Mouse (Mus musculus) T-helper 1 cell (primary cell): ENCODE measurements around the gene Spi1.

Source experiments
- in situ Hi-C: fragments of 300-600 bp; cut with MboI, MseI; formaldehyde crosslinking; loops from one replicate; pipeline ENCODE4 v1.15.1; 2025; ENCODE audit warnings: high pct_unique_total_duplicates

Gene Spi1

DNA sequence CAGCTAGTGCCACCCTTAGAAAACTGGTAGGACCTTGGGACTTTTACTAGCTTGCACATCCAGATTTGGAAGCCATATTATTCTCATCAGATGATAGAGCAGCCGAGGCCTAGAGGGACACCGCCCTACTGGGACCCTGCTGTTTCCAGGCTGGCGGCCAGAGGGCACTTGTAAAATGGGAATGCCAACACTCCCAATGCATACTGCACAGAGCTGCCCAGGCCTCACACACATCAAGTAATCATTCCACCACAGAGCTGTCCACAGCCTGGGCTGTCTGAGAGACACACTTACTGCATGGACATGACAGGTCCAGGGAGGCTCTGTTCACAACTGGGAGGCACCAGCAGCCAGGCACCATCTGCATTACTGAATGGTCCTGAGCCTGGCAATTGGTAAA, 15.7 kb upstream of the Spi1 start:
- in situ Hi-C loops: no loop called here

DNA sequence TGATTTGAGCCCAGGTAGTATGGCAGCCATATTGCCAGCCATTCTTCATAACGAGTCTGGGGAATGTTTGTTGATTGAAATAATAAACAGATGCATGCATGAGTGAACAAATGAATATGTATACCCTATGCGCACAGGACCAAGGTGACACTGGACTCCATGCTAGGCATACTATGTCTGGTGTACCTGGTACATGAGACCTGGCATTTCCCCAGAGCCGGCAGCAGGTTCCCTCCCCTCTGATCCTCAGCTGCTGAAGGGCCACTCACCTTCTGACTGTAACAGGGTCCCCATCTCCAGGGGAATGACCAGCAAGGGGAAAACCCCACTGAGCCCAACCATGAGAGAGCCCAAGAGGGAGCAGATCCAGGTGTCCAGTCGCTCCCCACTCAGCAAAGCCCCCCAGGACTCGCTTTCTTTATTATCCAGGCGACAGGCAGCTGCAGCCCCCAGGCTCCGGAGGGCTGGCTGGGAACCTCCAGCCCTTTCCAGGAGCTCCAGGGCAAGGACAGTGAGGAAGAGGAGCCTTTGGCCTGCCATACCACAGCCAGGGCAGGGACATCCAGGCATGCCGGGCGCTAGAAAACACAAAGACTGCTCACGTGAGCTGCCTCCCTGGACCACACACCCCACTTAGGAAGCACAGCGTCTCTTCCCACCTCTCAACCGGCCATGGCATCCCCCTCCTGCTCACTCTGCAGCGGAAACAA, 13.9 kb upstream of the Spi1 start:
- in situ Hi-C loops: no loop called here

GRCm38 (mm10) chr2:91068872-91069165, 13.4 kb upstream of the Spi1 start:
- in situ Hi-C loops: no loop called here

DNA sequence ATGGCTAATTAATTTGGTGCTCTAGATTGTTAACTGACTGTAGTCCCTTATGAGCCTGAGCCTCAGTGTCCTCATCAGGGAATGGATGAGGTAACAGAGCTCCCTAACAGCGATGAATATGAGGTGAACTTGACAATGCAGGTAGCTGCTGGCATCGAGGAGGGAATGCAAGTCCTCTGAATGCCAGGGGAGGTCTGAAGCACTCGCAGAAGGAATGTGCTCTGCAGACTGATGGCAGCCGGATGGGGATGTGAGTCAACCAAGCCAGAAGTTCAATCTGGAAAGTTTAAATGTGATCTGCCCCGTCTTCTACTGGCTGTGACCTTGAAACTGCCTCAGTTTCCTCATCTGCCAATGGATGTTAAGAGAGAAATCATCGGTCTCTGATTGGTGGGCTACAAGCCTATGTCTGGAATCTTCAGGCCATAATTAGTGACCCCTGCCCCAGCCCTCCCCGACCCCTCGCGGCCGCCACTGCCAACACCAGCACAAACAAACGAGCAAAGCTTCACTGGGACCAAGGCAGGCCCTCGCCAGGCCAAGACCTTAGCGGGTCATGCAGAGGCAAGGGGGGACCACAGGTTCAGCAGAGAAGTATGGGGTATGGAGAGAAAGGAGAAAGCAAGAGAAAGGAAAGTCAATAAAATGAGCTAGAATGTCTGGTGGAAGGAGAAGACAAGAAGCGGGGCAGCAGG, 12.7 kb upstream of the Spi1 start:
- in situ Hi-C loops: no loop called here

- in situ Hi-C loops: no loop called here
Observed at GRCm38 (mm10) chr2:91070076-91070800, 12.0 kb upstream of the Spi1 start, which contains the start of gene Slc39a13. Slc39a13 (minus strand) TSS chr2:91070417.

GRCm38 (mm10) chr2:91071059-91071458, 11.1 kb upstream of the Spi1 start:
- in situ Hi-C loops: no loop called here

- in situ Hi-C loops: no loop called here
Observed at GRCm38 (mm10) chr2:91072092-91072491, 10.1 kb upstream of the Spi1 start.

DNA sequence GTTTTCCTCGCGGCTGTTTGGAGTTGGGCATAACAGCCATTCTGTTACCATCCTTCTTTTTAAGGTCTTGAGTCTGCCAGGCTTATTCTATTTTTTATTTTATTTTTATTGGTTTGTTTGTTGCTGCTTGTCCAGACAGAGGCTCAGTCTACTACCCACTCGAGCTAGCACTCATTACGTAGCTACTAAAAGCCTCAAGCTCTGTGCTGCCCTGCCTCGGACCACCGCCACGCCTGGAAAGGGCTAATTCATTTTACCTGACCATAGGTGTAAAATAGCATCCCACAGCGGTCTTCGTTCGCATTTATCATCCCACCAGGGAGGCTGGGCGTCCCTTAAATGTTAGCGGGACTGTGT, 4.3 kb upstream of the Spi1 start:
- in situ Hi-C loops: loop anchor here (5.0 kb wide), 1 partner anchor 619 kb away; no protein-coding TSS in a partner anchor

DNA sequence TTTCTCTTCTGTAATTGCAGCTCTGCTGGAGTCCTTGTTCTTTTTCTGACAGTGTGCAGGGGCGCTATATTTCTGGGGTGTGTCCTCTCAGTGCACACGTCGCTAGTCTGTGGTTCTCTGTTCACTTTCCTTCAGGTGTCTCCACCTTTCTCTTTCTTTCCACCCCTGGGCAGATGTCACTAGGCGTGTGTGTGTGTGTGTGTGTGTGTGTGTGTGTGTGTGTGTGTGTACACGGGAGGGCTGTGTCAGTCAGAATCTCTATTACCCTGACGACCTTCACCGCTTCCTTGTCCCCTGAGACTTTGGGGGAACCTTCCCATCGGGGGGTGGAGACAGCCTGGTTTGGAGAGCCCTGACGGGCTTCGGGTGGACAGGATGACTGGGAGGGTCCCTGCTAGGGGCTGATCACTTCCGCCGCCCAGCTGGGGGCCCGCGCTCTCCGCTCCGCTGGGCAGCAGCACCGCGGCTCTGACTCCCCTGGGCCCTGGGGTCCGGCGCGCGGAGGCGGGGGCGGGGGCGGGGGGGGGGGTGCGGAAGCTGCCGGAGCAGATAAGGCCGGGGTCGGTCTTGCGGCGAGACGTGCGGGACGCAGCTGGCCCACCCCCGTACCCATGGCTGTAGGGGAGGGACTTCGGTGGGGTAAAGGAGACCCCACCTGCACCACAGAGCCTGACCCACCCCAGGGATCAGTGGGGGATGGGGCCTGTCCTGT, 3.7 kb upstream of the Spi1 start:
- in situ Hi-C loops: loop anchor here (5.0 kb wide), 1 partner anchor 619 kb away; no protein-coding TSS in a partner anchor

- in situ Hi-C loops: loop anchor here (5.0 kb wide), 1 partner anchor 618 kb away; no protein-coding TSS in a partner anchor
Observed at GRCm38 (mm10) chr2:91079026-91079384, 3.2 kb upstream of the Spi1 start.

GRCm38 (mm10) chr2:91080784-91081513, 1.2 kb upstream of the Spi1 start:
- in situ Hi-C loops: no loop called here

- in situ Hi-C loops: no loop called here
Observed at GRCm38 (mm10) chr2:91082844-91083243, 654 bp downstream of the Spi1 start.

DNA sequence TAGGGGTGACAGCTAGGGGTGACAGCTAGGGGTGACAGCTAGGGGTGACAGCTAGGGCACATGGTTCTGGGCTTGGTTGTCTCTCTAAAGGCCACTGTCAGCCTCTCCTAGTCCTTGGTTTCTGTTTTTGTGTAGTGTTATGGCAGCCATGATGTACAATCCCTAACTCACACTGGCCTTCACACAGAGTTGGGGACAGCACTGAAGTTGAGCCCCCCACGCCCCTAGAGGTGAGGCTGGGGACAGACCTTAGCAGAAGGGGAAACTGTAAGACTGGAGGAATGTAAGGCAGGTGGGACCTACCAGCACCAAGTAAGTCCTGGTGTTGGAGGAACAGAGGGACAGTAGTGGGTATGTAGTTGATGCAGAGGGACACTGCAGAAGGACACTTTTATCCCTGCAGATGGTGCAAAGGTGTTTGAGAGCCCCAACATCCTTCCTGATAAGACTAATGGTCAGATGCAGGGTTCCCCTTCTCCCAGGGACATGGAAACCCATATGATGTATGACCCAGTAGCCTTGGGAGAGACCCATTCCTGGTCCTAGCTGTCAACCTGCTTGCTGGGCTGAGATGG, 1.3 kb downstream of the Spi1 start:
- in situ Hi-C loops: no loop called here

DNA sequence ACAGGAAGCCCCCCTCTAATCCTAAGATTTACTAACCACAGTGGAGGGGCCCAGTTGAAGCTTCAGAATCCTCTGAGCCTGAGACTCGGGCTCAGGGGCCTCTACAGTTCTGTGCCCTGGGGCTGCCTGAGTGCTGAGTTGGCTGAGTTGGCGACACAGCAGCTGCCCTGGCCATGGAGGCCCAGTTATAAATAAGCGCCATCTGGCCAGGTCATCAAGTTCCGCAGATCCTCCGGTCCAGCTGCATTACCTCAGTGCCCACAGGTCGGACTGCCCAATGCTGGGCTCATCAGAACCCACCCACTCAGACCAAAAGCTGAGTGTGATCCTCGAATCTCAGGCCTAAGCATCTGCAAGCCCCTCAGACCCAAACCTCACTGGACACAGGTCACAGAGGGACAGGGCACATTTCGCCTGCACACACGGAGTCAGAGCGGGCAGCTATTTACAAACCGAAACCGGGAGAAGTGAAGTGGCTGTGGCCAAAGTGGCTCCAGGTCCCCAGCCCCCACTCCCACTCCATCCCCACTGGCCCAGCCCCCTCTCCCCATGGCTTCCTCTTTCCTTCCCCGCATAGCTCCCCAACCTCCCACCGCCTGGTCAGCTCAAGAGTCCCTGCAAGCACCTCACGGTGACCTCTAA, 2.1 kb downstream of the Spi1 start:
- in situ Hi-C loops: no loop called here

GRCm38 (mm10) chr2:91085494-91086391, 3.6 kb downstream of the Spi1 start:
- in situ Hi-C loops: no loop called here

GRCm38 (mm10) chr2:91086392-91087237, 4.4 kb downstream of the Spi1 start:
- in situ Hi-C loops: no loop called here

DNA sequence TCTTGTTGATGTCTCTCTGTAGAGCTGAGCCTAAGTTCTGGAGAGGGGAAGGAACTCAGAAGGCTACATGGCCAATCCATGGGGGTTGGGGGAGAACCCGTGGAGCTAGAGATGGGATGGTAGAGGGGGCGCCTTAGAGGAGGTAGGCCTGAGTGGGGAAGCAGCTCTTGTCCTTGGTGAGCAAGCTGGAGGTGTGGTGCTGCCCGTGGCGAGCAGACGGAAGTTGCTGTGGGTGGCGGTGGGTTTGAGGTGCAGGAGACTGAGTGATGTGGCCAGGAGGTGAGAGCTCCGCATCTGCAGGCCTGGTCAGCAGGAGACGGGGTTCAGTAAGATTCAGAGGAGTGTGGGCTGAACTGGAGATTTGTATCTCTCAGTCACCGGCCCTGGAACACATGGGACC, 5.3 kb downstream of the Spi1 start:
- in situ Hi-C loops: no loop called here

GRCm38 (mm10) chr2:91088987-91089386, 6.8 kb downstream of the Spi1 start:
- in situ Hi-C loops: no loop called here

DNA sequence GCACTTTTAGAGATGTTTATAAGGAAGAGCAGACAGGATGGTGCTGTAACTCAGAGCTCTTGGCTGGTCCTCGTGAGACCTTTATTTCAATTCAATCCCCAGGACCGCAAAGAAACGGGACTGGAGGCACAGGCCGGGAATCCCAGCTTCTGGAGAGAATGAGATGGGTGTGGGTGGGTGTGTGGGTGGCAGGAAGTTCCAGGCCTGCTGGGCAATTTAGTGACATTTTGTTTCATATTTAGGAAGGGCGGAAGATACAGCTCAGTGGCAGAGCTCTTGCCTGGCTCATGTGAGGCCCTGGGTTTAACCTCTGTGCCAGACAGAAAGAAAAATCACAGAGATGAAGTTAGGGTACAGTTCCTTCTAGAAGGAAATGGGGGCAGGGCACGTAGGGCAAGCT, 8.0 kb downstream of the Spi1 start:
- in situ Hi-C loops: no loop called here
